Mouse (Mus musculus) layer of hippocampus, adult 2 months (tissue): Measurements from ENCODE around the gene Ran. TPM values are rescaled to one million over a fixed set of nuclear protein-coding genes. Genes with fewer than 3 reads are reported as not detected.

Experiments
- DNase-seq, 2 experiments: peaks; one replicate each; pipeline ENCODE4 v3.0.0; 2022; ENCODE audit warnings: low spot score in 2 of 2
- H3K27ac ChIP-seq: fragments of 200-600 bp; 2 replicates; pipeline ENCODE4 v1.8.1; 2022
- H3K4me3 ChIP-seq: fragments of 200-600 bp; 2 replicates; pipeline ENCODE4 v1.8.1; 2022; ENCODE audit warnings: mild to moderate bottlenecking
- CTCF ChIP-seq: fragments of 200-600 bp; conservative IDR thresholded peaks from 2 replicates; pipeline ENCODE4 v1.8.1; 2022; ENCODE audit warnings: antibody characterized with exemption, mild to moderate bottlenecking, moderate library complexity
- total RNA-seq, 2 experiments: library from RNA; stranded (reverse); gene quantifications; 2 replicates each; pipeline ENCODE4 v1.2.3; 2021

Ran gene
- total RNA-seq, 2 experiments from 2014 or later, result 160 to 167 TPM

DNA sequence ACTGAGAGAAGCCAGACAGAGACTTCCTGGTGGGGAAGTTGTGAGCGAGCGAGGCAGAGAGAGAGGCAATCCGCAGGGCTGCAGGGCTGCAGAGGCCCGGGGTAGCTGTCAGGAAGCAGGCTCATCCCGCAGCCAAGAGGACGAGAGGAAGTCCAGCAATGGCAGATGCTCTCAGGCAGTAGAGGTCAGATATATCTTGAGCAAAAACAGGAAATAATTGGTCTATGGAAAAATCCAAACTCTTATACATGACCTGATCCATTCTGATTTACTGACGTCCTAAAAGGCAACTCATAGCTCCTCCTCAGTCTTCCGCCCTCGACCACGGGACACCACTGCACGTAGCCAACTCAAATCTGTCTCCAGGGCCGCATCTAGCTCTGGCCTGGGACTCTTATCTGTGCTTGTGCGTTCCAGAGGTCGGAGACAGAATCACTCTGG is 17.3 kb upstream of the Ran start:
- TF ChIP-seq CTCF, result no peak
- Histone ChIP-seq H3K4me3 (no peak overlapping the region), H3K27ac (peak overlapping the region; percentile 48; the same call in 1 of the 2 replicates)
- DNase-seq, result no peak

DNA sequence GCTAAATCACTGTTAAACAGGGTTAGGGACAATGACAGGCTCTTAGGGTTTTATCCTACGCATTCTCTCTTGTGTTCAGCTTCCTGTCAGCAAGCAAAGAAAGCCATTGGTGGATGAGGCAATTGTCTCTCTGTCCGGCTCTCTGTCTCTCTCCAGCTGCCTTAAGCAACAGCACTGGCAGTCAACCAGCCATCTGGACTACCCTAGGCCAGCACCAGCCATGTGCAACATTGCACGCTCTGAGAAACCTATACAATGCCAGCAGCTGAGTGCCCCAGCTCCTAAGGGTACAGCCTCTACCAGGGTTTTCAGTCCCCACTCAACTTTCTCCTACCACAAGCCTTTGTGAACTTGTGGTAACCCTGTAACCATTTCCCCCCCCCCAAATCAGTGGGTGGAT is 14.5 kb upstream of the Ran start:
- H3K4me3 ChIP-seq, result no peak overlapping the region
- peak overlapping the region; percentile 56 for H3K27ac ChIP-seq
- TF ChIP-seq CTCF, result no peak
- no peak for DNase-seq

DNA sequence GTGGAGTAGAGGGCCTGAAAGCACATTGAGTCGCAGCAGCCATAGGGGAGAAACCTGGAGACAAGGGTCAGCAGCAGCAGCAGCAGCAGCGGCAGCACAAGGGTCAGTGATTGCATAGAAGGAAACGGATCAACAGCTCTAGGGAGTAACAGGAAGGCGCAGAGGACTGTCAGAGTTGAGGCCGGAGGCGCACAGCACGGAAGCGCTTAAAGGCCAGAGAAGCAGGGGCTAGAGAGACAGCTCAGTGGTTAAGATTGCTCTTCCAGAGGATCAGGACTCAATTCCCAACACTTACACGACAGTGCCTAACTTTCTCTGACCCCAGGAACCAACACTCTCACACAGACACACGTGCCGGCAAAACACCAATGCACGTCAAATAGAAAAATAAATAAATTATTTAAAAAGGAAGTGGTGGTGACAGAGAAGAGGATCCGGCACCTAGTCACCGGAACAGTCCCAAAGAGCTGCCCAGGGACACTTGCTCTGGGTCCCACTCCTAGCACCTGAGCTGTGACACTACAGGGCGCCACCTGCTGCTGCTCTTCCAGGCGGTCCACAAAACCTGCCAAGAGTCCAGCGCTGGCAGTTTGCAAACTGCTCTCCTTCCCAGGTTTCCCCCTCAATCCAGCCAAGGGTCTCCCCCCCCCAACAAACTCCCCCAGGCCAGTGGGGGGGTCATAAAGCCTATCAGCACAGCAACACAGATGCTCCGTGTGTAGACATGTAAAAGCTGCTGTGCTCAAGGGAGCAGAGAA is 13.7 kb upstream of the Ran start:
- H3K4me3 ChIP-seq, result peak overlapping the region; percentile 81; the same call in 1 of the 2 replicates
- DNase-seq, result no peak
- peak overlapping the region; percentile 56; the same call in 1 of the 2 replicates for H3K27ac ChIP-seq
- TF ChIP-seq CTCF, result no peak; the same call in 1 of the 2 replicates

DNA sequence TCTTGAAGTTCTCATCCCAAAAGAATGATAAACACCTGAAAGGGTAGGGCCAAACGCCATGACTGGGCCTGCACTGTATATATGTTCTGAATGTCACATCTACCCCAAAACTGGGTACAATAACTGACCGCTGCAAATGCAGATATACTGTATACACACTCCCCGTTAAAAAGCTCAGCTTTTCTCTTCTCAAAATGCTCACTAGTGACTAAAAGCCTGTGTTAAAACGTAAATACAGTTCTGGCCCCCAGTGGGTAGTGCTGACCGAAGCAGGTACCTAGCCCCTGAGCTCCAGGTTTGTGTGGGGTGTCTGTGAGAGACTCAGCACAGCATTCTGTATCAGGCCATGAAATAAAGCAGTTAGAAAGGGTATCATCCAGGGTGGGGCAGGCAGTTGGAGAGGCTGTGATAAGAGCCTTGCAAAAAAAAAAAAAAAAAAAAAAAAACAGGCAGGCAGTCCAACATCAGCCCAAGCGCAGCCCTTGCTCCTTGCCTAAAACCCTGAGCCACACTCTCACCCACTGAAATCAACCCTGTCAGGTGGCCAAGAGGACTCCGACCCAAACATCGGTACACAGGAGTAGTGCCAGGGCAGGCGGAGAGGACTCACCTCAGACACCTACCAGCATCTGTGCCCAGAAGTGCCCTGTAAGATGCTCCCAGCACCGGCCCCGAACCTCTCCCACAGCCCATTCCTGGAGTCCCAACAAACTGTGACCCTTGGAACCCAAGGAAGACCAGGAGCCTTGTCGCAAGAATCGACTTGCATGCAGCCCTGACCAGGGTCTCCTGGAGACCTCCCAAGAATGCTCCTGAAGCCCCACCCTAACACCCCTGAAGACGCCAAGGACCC is 12.5 kb upstream of the Ran start:
- peak overlapping the region; percentile 94 for H3K27ac ChIP-seq

DNA sequence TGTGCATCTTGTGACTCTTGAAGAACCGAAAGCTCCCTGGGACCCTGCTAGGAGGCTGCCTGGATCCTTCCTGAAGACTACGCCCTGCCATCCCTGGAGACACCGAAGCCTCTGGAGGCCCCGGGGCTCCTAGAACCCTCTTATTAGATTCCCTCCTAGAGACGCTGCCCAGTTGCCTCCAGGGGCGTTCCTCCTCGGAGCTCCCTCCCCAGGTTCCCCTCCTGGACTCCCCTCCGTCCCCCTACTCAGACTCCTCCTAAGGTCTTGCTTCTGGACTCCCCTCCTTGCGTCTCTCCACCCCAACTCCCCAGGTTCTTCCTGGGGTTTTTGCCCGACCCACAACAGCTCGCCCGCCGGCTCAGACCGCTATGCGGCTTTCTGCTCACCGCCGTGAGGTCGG is 11.9 kb upstream of the Ran start:
- peak overlapping the region; percentile 81 for H3K4me3 ChIP-seq
- no peak; the same call in 1 of the 2 replicates for TF ChIP-seq CTCF
- H3K27ac ChIP-seq, result peak overlapping the region; percentile 94
- no peak for DNase-seq

More for the DNA sequence above, 12.5 kb upstream of the Ran start:
- H3K4me3 ChIP-seq, result peak overlapping the region; percentile 81
- TF ChIP-seq CTCF, result no peak
- DNase-seq, result no peak

DNA sequence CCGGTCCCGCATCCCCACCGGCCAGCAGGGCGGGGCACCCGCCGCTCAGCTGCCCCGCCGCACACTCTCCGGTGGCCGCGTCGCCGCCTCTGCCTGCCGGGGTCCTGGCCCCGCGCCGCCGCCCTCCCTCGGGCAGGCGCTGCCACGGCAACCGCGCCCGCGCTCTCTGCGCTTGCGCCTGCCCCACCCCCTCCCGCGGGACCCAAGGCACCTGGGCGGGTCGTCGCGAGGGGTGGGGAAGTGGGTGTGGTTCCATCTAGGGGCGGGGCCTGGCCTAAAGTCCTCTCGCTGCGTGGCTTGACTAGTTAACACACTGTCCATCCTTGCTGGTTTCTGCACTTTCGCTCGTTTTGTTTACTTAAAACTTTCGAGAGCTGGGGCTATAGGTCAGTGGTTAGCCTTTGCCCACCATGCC is 11.4 kb upstream of the Ran start, which contains the start of gene Stx2:
Stx2 (minus strand) TSS at position 163 of the 415 bp plus-strand sequence.
- peak within 1 kb of the TSS; percentile 94 for H3K27ac ChIP-seq
- peak; percentile 92 to 93 for DNase-seq
- peak within 1 kb of the TSS; percentile 81 for H3K4me3 ChIP-seq
- TF ChIP-seq CTCF, result no peak

DNA sequence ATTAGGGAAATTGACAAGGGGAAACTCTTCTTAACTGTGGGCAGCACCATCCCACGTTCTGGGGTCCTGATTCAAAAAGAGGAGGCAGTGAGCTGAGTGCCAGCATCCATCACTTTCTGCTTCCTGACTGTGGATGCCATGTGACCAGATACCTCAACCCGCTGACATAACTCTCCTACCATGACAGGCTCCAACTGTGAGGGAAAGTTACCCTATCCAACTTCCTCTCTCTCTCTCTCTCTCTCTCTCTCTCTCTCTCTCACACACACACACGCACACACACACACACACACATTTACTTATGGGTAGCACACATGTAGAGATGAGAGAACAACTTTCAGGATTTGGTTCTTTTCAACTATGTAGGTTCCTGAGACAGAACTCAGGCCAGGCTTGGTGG is 10.3 kb upstream of the Ran start:
- Histone ChIP-seq H3K27ac (no peak overlapping the region), H3K4me3 (no peak overlapping the region)
- no peak for DNase-seq
- no peak for TF ChIP-seq CTCF

DNA sequence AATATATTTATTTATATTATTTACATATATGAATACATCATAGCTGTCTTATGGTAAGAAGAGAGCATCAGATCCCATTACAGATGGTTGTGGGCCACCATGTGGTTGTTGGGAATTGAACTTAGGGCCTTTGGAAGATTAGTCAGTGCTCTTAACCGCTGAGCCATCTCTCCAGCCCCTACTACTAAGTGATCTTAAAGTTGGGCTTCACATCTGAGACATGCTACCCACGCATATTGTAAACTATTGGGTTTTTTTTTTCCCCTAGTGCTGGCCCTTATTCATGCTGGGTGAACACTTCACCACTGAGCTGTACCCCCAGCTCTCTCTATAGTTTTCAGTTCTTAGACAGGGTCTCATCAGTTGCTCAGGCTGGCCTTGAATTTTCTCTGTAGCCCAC is 8.9 kb upstream of the Ran start:
- TF ChIP-seq CTCF, result no peak
- no peak for DNase-seq
- Histone ChIP-seq H3K27ac (no peak overlapping the region), H3K4me3 (no peak overlapping the region)

DNA sequence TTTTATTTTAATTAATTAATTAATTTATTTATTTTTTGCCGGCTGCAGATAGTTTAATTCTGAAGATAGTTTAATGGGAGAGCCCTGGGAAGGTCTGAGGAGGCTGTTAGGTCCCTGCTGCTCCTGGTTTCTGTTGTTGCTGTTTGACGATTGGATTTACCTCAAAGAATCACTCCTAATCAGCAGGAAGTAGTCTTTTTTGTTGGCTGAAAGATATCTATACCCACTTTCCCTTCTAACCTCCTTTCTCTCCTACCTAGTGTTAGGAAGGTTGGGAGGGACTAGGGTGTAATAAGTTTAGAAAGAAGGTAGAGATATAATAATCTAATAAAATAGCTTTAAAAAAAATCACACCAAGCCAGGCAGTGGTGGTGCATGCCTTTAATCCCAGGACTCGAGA is 4.8 kb upstream of the Ran start:
- DNase-seq, result no peak
- H3K4me3 ChIP-seq, result no peak overlapping the region
- H3K27ac ChIP-seq, result no peak overlapping the region
- TF ChIP-seq CTCF, result no peak

DNA sequence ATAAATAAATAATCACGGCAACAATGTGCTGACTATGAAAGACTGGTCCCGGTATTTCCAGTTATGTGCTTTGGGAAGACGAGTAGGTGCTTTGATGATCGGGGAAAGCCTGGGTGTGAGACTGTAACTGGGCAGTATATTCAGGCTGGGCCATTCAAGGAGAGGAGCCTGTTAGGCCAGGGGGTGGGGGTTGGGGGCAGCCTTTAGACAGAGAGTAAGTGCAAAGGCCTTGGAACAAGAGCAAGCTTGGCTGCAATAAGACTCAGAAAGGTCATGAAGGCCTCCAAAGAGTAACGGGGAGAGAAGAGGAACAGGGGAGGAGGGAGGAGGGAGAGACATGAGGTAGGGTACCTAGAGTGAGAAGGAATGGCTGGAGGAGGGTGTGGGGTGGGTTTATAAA is 4.3 kb upstream of the Ran start:
- DNase-seq, result no peak
- TF ChIP-seq CTCF, result no peak
- no peak overlapping the region for H3K4me3 ChIP-seq
- H3K27ac ChIP-seq, result no peak overlapping the region

DNA sequence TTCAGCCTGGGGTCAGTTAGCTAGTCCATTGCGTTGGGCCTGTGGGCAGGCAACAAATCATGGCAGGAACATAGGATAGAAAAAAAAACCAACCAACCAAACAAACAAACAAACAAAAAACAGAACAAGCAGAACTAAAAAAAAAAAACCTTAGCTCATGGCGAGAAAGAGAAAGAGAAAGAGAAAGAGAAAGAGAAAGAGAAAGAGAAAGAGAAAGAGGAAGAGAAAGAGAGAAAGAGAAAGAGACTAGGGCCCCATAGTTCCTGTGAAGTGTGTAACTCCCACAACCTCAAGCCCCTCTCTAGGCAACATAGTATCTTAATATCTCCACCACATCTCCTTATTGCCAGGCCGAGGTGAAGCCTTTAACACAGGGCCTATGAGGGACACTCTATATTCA is 3.5 kb upstream of the Ran start:
- no peak overlapping the region for H3K27ac ChIP-seq
- no peak for TF ChIP-seq CTCF
- no peak for DNase-seq
- H3K4me3 ChIP-seq, result no peak overlapping the region

DNA sequence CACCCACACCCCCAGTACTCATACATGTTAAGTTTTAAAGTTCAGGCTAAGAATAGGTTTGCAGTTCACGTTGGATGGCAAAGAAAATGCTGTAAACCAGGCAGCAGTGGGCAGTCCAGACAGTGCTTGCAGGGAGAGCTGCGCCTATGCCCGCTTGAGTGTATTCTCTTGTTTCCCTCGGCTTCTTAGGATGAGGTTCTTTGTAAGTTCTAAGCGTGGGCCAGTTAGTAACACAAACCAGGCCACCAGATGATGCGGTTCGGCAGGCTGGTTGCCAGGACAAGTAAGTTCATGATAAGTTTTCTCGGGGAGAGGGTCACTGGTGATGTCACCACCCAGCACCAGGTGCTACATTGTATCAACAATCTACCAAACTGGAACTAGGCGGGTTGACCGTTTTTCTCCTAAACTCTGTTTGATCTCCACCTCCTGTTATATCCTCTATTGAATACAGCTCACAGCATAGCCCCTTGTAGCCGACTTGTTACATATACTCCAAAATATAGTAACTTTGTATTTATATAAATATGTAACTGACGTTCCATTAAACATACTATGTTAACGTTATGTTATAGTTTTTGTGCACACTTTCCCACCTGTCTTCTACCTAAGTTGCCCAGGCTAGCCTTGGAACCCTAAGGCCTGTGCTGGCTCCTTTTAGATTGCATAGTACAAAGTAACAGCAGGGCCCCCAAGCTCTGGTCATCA is 933 bp upstream of the Ran start:
- Histone ChIP-seq H3K27ac (peak overlapping the region; percentile 100), H3K4me3 (peak overlapping the region; percentile 69)
- no peak for DNase-seq
- no peak for TF ChIP-seq CTCF

DNA sequence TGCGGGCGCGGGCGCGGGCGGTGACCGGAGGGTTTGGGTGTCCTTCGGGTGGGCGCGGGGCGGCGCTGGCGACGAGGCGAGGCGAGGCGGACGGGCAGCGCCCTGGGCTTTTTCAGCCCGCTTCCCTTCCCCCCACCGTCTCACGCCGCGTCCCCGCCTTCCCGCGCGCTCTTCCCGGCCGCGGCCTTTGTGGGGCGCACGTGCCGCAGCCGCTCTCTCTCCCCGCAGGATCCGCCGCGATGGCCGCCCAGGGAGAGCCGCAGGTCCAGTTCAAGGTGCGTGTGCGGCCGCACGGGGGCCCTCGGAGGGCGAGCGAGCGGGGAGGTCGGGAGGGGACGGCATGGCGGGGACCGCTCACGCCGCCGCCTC is 415 bp downstream of the Ran start:
- peak overlapping the region; percentile 97 for H3K27ac ChIP-seq
- peak; percentile 32; the same call in 1 of the 2 replicates for TF ChIP-seq CTCF
- DNase-seq, result no peak
- H3K4me3 ChIP-seq, result peak overlapping the region; percentile 91
